Mouse (Mus musculus): ENCODE data around the gene Fkbpl.

GRCm38 (mm10) chr17:34645256-34645829 is 779 bp downstream of the Fkbpl start:
- TF ChIP-seq TAL1 (IDR thresholded peaks at IDR 0.05; ENCODE audit: low read length) (no peak), GATA1 (IDR thresholded peaks at IDR 0.05; ENCODE audit: low read length) (no peak)
